Mouse (Mus musculus): ENCODE results near the gene Xpot.

DNA sequence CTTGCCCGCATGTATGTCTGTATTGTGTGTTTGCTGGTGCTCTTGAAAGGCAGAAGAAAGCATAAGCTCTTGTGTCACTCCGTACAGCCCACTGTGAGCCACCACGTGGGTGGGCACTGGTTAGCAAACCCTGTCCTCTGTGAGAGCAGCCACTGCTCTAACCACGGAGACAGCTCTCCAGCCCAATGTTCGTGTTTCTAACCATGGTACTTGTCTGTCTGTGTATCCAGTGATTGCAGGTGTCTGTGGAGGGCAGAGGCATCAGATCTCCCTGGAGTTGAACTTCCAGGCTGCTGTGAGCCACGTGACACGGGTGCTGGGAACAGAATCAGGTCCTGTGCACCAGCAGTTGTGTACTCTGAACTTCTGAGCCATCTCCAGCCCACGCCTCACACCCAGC, 43.8 kb downstream of the Xpot start:
- TF ChIP-seq CTCF (IDR thresholded peaks at IDR 0.05; ENCODE audit: insufficient read depth, low read depth, low read length) = no peak
- TF ChIP-seq POLR2A (IDR thresholded peaks at IDR 0.05; ENCODE audit: insufficient read depth, low read depth, low read length) = no peak
